Mouse (Mus musculus): ENCODE data around the gene Igf2r.

DNA sequence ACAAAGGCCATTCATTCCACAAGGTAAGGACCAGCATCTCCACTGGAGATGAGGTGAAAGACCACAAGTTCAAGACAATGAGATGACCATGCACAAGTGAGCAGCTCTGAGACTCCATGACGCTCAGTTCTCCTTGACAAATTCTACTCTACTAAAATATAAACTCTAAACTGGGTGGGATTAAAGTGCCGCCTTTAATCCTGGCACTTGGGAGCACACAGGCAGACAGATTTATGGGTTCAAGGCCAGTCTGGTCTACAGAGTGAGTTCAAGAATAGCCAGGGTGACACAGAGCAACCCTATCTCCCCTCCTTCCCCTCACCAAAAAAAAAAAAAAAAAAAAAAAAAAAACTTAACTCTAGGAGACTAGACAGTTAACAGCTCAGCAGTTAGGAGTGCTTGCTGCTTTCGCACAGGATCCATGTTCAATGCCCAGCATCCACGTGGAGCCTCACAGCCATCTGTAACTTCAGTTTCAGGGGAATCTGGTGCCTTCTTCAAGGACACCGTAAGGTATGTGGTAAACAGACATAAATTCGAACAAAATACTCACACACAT lies 2.1 kb downstream of the Igf2r start:
- TF ChIP-seq CTCF (IDR thresholded peaks at IDR 0.05; ENCODE audit: insufficient read depth, low read length) (no peak), POLR2A (IDR thresholded peaks at IDR 0.05; ENCODE audit: borderline replicate concordance, extremely low read depth, low read depth, low read length) (no peak)
